Mouse (Mus musculus) gastrocnemius, adult 18-20 months (tissue): Measurements from ENCODE around the gene Cks1b. TPM values are rescaled to one million over a fixed set of nuclear protein-coding genes. Genes with fewer than 3 reads are reported as not detected.

Source experiments
- DNase-seq: peaks from one replicate; pipeline ENCODE4 v3.0.0; 2021; ENCODE audit warnings: low spot score
- long read RNA-seq, 2 experiments: library from polyadenylated mRNA; stranded (forward); transcript quantifications; one replicate each; pipeline ENCODE4 v2.0.0; 2021
- total RNA-seq, 2 experiments: library from RNA; stranded (reverse); gene quantifications; 2 replicates each; pipeline ENCODE4 v1.2.3; 2021

Cks1b gene
- total RNA-seq = 1 to 10 TPM; 2.2 to 2.7 TPM
- long read RNA-seq, experiment 1, partial matches to known transcripts = 0 of 3 reads
- long read RNA-seq, experiment 1, other reads (novel, unspliced or antisense) = 0 of 3 reads
- long read RNA-seq, experiment 2, transcript Cks1b-201 (3 exons, 849 nt) = major isoform, 6 of 6 reads
- long read RNA-seq, experiment 2, partial matches to known transcripts = 0 of 6 reads
- long read RNA-seq, experiment 2, other reads (novel, unspliced or antisense) = 0 of 6 reads

DNA sequence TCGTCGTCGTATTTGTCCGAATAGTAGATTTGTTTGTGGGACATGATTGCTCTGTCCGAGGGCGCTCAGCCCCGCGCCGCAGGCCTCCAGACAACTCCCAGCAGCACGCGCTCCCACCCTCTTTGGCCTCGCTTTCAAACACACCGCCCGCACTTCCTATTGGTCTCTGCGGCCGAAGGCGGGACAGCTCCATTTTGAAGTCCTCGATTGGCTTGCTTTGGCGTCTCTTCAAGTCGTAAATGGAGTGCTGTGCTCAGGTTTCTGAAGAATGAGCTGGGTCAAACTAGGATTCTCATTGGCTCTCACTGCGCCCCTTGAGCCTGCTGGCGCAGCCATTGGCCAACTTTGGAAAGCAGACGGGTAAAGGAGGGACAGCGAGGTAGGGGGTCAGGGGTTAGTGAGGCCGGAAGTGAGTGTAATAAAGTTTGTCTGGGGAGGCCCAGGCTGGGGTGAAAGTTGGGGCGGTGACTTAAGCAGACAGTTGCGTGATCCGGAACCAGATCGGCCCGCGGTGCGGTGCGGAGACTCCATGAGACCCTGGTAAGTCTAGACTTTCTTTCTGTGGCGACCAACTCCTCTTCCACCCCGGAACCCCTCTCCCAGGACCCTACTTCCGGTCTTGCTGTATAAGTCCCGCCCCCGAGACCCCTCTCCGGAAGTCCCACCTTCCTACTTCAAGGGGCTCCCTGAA, at the start of gene Cks1b, which contains the start of gene Shc1:
Gene Cks1b, minus strand, starts transcription at position 214 of the 691 bp plus-strand sequence.
Gene Shc1, plus strand, starts transcription at position 274 of the 691 bp plus-strand sequence.
- DNase-seq = peak; percentile 98

DNA sequence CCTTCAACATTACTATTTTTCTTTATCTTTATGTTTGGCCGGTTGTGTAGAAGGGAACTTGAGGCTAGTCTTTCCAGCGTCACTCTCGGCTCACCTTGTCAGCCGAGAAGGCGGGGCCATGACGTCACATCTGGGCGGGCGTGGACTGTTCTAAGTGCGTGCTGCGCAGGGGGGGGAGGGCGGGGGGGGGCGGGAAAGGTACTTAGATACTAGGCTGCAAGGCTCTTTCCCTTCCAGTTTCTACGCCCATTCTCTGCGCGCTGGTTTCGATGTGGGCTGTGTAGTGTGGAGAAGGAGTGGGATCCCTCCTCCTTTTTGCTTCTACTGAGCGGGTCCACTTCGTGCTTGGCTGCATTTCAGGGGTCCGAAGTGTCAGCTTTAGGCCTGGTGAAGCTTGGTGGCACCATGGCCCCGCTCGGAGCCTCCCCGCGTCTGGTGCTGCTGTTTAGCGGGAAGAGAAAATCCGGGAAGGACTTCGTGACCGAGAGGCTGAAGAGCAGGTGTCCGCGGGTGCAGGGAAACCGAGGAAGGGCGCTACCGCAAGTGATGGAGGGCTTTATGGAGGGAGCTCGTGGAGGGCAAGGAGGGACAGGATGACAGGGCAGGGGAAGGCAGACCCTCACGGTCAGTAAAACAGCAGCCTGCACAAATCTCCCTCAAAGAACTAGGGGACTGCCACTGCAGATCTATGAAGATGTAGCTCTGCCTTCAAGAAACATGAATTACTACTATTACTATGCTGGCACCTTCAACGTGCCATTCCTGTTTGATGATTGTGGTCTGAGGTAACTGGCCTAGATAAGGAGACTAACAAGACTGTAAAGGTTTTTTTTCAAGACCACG, 41.0 kb upstream of the Cks1b start:
- DNase-seq = peak; percentile 92

DNA sequence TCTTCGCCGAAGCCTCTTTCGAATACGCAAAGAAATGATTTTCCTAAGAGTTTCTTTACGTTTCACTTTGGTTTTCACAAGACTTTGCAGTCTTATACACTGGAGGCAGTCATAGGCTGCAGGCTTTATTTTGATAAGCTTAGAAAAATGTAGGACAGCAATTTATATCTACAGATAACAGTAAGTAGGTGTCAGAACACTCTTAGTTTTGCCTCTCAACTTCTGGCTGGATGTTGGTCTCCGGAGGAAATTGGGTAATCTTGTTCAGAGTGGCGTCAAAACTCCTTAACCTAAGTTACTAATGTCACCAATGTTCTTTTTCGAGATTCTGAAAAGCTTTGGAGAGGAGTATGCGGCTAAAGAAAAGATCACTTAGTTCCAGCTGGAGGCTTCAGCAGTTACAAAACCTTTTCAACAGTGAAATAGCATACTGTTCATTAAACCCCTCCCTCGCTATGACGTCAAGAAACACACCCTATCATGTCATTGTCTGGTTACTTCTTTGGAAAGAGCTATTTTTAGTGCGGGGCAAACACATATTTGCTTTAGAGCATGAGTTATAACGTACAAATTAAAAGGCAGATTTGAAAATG, 40.3 kb upstream of the Cks1b start:
- DNase-seq = no peak

DNA sequence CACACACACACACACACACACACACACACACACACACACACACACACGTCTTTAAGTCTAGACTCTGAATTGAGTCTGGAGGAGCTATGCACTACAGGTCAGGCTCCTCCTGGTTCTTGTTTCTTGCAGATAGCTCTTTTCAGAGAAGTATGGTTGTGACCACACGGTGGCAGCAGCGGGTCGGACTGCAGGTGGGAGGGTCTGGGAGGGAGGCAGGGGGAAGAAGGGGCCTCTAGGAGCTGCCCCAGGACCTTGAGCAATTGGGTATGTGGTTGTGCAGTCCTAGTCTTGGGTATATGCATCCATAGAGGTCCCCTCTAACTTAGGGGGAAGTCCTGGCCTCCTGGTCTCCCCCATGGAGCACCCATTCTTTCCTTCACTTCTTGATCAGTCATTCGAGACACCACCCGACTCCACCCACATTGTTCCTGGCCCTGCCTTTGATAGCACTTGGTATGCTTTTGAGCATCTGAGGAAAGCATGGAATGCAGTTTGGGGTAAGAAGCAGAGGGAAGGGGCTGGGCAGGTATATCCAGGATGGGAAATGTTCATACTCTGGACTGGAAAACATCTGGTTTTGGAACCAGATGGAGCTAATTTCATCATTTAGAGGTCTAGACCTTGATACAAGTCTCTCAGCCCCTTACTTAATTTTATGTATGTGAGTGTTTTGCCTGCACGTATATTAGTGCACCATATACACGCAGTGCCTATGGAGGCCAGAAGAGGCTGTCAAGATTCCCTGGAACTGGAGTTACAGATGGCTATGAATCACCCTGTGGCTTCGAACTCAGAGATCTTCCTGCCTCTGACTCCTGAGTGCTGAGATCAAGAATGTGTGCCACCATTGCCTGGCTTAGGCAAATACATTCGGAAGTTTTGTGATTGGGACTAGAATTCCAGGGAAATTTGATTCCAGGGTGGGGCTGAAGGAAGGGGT, 38.8 kb upstream of the Cks1b start:
- peak; percentile 67 for DNase-seq

DNA sequence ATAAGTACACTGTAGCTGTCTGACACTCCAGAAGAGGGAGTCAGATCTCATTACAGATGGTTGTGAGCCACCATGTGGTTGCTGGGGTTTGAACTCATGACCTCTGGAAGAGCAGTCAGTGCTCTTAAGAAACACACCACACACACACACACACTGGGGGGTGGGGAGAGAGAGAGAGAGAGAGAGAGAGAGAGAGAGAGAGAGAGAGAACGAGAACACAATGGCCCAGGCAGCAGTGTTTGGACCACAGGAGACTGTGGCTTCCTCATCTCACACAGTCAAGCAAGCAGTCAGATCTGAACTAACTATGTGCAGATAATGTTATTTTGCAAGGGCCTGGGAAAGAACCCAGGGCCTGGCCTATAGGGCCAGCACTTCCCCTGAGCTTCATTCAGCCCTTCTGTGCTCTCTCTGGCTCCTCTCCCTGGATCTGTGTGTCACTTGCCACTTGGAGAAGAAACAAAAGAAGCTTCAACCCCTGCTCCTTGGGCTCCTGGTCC, 37.7 kb upstream of the Cks1b start:
- DNase-seq = no peak

DNA sequence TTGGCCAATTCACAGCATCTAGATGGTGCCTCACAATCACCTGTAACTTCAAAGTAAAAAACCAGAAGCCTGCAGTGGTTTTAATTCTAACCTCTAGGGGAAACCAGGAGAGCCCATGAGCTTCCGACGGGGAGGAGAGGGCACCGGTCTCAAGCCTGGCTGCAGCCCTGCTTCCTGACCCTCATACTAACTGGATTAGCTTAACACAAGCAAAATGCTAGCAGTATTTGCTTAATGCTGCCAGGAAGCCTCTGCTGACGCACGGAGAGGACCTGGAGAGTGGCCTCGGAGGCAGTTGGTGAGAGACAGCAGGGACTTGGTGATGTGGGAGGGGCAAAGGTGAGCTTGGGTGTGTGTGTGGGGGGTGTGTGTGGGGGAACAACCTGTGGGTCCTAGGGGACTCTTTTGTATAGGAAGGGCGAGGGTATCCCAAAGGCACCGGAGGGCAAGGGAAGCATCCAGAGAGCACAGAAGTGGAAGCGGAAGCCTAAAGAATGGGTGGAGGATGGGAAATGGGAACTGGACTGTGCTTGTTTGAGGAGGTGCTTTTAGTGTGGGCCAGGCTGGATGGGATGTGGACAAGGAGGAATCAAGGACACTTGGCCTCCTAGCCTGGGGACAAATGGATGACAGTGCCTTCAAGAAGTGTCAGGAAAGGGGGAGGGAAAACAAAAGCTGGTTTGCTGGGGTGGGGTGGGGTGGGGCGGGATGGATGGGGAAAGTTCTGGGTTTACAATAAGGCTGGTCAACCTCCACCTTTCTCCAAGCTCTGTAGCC, 36.4 kb upstream of the Cks1b start, which contains the start of gene Pmvk:
Gene Pmvk, plus strand, starts transcription at position 141 of the 777 bp plus-strand sequence.
- no peak for DNase-seq

DNA sequence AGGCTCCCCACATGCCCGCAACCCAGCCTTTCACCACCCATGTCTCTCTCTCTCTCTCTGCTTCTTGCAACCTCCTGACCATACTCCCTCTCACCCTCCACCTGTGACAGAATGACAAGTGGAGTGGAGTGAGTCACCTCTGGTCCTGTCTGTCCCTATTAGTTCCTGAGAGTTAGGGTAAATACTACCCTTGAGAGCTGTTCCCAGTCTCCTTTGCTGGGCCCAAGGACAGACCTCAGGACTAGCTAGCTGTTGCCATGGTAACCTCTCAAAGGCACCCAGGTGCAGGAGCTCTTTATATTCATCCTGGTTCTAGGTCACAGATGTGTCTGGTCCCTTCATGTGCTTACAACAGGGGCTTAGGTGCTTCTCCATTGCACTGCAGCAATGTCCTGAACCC, 33.7 kb upstream of the Cks1b start:
- no peak for DNase-seq

DNA sequence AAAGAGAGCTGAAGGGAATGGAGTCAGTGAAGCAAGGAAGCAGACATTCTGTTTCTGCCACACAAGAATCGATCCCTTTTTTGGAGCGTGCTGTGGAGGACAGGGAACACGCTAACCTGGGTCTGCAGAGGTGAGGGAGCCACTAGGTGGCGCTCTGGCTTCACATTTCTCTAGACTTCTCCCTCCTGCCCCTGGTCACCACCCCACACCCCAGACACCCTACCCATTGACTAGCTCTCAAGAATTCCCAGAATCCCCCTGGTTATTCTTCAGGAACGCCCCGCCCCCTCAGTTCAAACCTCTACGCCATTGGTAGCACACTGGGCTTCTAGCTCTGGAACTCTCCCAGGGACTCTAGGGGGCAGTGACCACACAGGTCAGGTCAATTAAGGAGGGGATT, 31.4 kb upstream of the Cks1b start:
- DNase-seq = peak; percentile 72

DNA sequence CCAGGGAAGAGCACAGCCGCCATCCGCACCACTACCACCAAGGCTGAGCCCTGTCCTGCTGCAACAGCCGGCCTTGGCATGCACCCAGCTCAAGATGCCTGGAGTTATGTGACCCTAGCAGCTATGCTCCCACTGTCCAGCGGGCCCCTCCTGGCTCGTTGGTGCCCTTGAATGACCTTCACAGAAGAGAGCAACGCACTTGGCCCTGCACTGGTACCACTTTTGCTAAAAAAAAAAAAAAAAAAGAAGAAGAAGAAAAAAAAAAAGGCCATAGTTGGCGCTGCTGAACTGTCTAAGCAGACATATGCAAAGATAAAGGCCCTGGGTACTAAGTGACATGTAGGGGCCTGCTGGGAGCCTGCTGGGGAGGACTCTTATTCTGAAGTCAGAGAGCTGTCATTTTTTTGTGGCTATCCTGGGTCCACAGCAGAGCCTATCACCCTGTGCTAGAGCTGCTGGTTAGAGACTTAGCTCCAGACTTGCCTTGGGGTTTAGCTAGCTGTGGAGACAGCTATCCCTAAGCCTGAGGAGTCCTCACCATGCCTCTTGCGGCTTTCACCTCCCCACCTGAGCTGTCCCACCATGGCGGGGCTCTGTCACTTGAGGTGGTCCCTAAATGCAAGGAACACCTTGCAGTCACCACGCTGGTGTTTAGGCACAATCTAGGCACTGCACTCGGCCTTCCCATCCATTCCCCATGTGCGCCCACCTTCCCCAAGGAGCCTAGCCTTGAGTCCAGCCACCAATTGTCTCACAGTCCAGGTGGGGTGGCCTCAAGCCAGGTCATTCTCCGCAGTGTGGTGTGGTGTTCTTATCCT, 30.7 kb upstream of the Cks1b start:
- peak; percentile 57 for DNase-seq

DNA sequence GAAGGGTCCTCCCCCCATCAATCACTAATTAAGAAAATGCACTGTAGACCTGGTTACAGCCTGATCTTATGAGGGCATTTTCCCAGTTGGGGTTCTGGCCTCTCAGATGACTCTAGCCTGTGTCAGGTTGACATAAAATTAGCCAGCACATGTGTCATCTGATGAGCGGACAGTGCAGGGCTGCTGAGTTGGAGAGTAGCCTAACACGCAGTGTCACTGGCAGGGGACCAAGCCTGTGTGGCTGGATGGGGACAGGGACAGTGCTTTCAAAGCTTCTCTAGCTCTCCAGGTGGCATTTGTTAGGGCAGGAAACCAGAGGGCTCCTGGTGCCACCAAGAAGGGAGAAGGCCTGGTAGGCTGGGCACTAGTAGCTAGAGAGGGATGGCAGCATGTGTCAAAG, 22.5 kb upstream of the Cks1b start:
- peak; percentile 93 for DNase-seq

DNA sequence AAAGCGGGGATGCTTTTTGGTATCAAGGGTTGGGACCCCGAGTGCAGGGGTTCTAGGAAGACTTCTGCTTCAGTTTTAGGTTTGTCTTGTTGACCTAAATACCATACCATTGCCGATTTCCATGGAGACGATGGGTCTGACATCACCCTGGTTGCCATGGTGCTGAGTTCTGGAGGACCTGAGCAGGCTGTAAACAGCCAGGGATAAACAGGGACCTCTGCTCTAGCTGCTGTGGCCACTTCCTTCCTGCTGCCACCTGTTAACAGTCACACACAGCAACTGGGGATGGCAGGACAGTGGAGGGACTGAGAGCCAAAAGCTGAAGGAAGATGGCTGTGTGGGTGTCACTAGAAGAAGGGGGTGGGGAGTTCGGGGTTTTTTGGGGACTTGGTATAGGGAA, 19.1 kb upstream of the Cks1b start:
- peak; percentile 48 for DNase-seq

DNA sequence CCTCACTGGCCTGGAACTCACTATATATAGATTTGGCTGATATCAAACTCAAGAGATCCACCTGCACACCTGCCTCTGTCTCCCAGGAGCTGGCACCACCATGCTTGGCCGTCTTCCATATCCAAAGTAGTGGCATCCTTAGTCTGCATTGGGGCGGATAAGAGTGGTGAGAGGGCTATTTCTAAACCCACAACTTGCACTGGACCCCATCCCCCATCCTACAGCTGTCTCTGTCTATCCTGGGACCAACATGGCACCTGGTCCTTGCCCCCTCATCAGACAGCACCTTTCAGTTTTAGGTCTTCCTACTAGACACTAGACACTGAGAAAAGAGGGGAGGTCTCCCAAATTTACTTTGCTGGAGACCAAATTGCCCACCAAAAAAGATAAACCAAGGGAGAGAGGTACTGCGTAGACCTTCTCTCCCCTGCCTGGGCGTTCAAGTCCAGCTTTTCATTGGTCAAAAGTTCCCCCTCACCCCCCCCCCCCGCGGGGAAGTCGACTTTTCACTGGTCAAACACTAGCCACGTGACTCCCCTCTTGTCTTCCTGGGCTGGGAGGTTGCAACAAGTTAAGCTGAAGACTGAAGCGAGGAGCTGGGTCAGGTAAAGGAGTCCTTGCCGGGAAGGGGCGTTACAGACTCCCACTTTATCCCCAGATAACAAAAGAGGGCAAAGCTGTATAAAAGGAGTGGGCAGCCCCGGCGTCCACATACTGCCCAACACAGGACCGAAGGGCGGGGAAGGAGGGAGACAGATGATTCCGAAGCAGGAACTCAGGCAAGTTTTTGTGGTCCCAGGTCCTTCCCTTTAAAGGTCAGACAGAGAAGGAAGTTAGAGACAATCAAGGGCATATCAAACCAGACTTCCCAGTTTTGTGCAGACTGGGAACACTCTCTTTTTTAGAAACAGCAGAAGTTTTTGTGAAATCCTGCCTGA, 18.3 kb upstream of the Cks1b start, which contains the start of gene Pbxip1:
Gene Pbxip1, plus strand, starts transcription at position 531 of the 938 bp plus-strand sequence.
- peak; percentile 82 for DNase-seq

DNA sequence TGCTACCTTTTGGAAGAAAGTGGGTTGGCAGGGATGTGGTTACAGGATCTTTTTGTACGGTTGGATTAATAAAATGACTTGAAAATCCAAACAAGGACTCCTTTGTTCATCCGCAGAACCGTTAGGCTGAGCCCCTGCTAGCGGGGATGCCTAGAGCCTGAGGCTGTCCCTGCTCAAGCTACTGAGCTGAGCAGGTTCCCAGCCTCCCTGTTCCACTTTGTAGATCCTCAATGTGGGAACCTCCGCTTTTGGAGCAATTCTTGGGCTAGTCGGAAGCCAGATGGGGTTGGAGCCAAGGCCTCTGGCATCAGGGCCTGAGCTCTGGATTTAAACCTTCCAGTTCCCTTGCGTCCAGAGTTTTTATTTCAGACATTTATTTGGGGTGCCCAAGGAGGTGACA, 16.9 kb upstream of the Cks1b start:
- no peak for DNase-seq

DNA sequence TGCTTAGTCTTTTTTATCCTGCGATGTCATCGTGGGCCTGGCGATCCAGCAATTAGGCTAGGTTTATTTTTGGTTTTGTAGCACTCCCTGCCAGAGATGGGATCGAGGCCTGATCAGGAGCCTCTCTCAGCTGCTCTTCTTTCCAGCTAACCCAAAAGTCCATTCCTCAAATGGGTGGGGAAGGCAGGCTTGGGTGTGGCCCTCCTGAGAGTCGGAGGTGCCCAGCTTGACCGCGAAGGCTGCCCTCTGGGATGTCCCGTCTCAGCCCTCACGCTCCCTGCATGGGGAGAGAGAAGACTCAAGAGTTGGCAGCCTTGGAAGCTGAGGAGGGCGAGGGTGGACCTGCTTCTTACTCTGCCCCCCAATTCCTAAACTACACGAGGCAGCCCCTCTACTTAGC, 16.3 kb upstream of the Cks1b start:
- DNase-seq = no peak

DNA sequence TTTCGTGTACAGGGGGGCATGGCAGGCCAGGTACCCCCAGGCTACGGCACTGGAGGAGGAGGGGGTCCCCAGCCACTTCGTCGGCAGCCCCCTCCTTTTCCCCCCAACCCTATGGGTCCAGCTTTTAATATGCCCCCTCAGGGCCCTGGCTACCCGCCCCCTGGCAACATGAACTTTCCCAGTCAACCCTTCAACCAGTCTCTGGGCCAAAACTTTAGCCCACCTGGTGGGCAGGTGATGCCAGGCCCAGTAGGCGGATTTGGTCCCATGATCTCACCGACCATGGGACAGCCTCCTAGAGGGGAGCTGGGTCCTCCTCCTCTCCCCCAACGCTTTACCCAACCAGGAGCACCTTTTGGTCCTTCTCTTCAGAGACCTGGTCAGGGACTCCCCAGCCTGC, 14.4 kb upstream of the Cks1b start:
- no peak for DNase-seq

DNA sequence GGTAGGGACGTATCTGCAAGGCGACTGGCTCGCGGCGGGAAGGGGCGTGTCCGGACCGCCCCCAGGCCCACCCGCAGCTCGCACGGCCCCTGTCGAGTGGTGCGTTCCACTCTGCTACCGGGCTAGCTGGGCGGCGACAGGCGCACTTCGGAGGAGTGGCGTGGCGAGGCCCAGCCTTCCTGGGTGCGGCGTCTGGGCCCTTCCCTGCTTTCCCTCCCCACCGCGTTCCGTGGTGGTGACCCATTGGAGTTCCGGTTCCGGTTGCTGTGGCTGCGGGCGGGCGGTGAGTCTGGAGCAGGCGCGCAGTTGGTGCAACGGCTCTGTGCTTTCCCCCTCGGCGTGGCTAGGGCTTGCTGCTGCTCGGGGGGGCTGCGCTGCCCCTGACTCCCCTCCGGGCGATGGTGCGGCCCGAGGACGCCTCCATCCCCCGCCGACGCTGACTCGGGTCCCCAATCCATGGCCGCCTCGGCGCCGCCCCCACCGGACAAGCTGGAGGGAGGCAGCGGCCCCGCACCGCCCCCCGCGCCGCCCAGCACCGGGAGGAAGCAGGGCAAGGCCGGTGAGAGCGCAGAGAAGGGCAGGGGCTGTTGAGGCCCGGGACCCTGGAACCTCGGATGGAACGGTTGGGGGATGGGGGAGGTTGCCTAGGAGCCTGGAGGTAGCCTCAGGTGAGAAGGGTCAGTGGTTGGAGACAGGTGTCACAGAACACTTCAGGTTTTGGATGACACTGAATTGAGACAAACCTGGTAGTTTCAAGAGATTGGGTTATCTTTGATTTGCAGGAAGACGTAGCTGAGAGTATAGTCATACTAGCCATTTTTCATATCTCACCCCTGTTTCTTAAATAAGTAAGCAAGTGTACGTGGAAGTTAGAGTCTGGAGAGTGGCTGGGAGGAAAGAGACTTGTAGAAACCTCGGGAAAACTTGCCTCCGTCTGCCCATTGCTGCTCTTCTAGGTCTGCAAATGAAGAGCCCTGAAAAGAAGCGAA, 12.3 kb upstream of the Cks1b start, which contains the start of gene Pygo2:
Gene Pygo2, plus strand, starts transcription at position 44 of the 989 bp plus-strand sequence.
- peak; percentile 95 for DNase-seq
